Mouse (Mus musculus) G1E (cell line): ENCODE measurements around the gene Opa1.

ENCODE experiments used
- CTCF ChIP-seq: IDR thresholded peaks from 2 replicates; pipeline ENCODE4 v1.5.1; 2012; ENCODE audit warnings: low read depth, low read length, inconsistent platforms, mixed read lengths
- GATA2 ChIP-seq: IDR thresholded peaks from 2 replicates; pipeline ENCODE4 v1.6.1; 2012; ENCODE audit warnings: low read depth, low read length, inconsistent platforms, borderline replicate concordance
- TAL1 ChIP-seq: conservative IDR thresholded peaks from 2 replicates; pipeline ENCODE4 v1.6.1; 2012; ENCODE audit warnings: low read depth, low read length, inconsistent platforms, mixed read lengths

- TF ChIP-seq CTCF (no peak), GATA2 (no peak), TAL1 (no peak)
Measured at GRCm38 (mm10) chr16:29579167-29579786, at the start of gene Opa1.
